Mouse (Mus musculus) lung, adult 2 months (tissue): ENCODE data around the gene Exoc2.

ENCODE experiments used
- CTCF ChIP-seq: fragments of 200-500 bp; IDR thresholded peaks from 2 replicates; pipeline ENCODE4 v1.5.1; 2011; ENCODE audit warnings: mild to moderate bottlenecking, low read length, control low read depth; ENCODE audit not compliant: insufficient read depth
- POLR2A ChIP-seq: fragments of 200-500 bp; IDR thresholded peaks from 2 replicates; pipeline ENCODE4 v1.6.1; 2011; ENCODE audit warnings: low read depth, mild to moderate bottlenecking, control low read depth, low read length, borderline replicate concordance; ENCODE audit errors: extremely low read depth

- TF ChIP-seq POLR2A = no peak
- TF ChIP-seq CTCF = no peak
Observed at GRCm38 (mm10) chr13:30987686-30988085, 13.8 kb upstream of the Exoc2 start.
